Mouse (Mus musculus) G1E (cell line): ENCODE results near the gene Smarca4. TPM values are rescaled to one million over a fixed set of nuclear protein-coding genes. Genes with fewer than 3 reads are reported as not detected.

Experiments
- ATAC-seq: 2 replicates; pipeline ENCODE4 v1.8.0; 2016; ENCODE audit warnings: mild to moderate bottlenecking; ENCODE audit not compliant: insufficient number of reproducible peaks, poor library complexity, low FRiP score, severe bottlenecking; ENCODE audit errors: extremely low read depth
- DNase-seq: peaks from one replicate; pipeline ENCODE4 v3.0.0; 2012; ENCODE audit warnings: low spot score
- H3K27me3 ChIP-seq: 2 replicates; pipeline ENCODE4 v1.6.1; 2012; ENCODE audit warnings: mild to moderate bottlenecking, low read length, inconsistent platforms; ENCODE audit not compliant: insufficient read depth
- H3K36me3 ChIP-seq: replicated peaks from 2 replicates; pipeline ENCODE3; 2012; ENCODE audit warnings: mild to moderate bottlenecking, inconsistent platforms
- H3K4me1 ChIP-seq: 2 replicates; pipeline ENCODE4 v1.6.1; 2012; ENCODE audit warnings: low read depth, low read length, inconsistent platforms, mixed read lengths; ENCODE audit not compliant: insufficient read depth
- H3K4me3 ChIP-seq: 2 replicates; pipeline ENCODE4 v1.5.1; 2012; ENCODE audit warnings: low read depth, mild to moderate bottlenecking, inconsistent platforms, low read length, moderate library complexity, mixed read lengths
- H3K9me3 ChIP-seq: replicated peaks from 2 replicates; pipeline ENCODE4 v1.6.1; 2012; ENCODE audit warnings: inconsistent platforms
- CTCF ChIP-seq: IDR thresholded peaks from 2 replicates; pipeline ENCODE4 v1.5.1; 2012; ENCODE audit warnings: low read depth, low read length, inconsistent platforms, mixed read lengths
- GATA1 ChIP-seq: IDR thresholded peaks from 2 replicates; pipeline ENCODE4 v1.6.1; 2012; ENCODE audit warnings: borderline replicate concordance, low read length, inconsistent platforms, mixed read lengths
- GATA2 ChIP-seq: IDR thresholded peaks from 2 replicates; pipeline ENCODE4 v1.6.1; 2012; ENCODE audit warnings: low read depth, low read length, inconsistent platforms, borderline replicate concordance
- POLR2AphosphoS5 ChIP-seq: IDR thresholded peaks from 2 replicates; pipeline ENCODE4 v1.6.1; 2012; ENCODE audit warnings: low read depth, low read length, inconsistent platforms; ENCODE audit not compliant: insufficient replicate concordance
- TAL1 ChIP-seq: conservative IDR thresholded peaks from 2 replicates; pipeline ENCODE4 v1.6.1; 2012; ENCODE audit warnings: low read depth, low read length, inconsistent platforms, mixed read lengths
- polyA plus RNA-seq: library from polyadenylated mRNA; stranded (reverse); fragments of >175 nt; gene quantifications from 2 replicates; pipeline ENCODE4 v1.2.3, GENCODE M21; 2012
- total RNA-seq, 2 experiments: library from RNA; stranded (forward) in 1 of 2; stranded (reverse) in 1 of 2; fragments of 200-1000 nt in 1 of 2; fragments of >200 nt in 1 of 2; fragmentation: Nextera tagmentation in 1 of 2; gene quantifications; 2 replicates each; pipeline ENCODE4 v1.2.3; 2014 to 2017

Smarca4 gene
- total and polyA plus RNA-seq, 3 experiments: 46.1 to 220 (median 85.6) TPM

- no peaks in the 10 kb centered on the region for H3K9me3 ChIP-seq
- DNase-seq (no peak), ATAC-seq (no peak)
- H3K4me1 ChIP-seq: peaks cover 45% of the 10 kb centered on the region
- no peak overlapping the region for H3K4me3 ChIP-seq
- TF ChIP-seq GATA2: no peak
- TF ChIP-seq GATA1: no peak
- TF ChIP-seq TAL1: no peak
- no peak for TF ChIP-seq POLR2AphosphoS5
- no peak for TF ChIP-seq CTCF
- H3K36me3 ChIP-seq: peaks cover 94% of the 10 kb centered on the region
- no peaks in the 10 kb centered on the region for H3K27me3 ChIP-seq
Measured at GRCm38 (mm10) chr9:21747238-21747774, 131.3 kb downstream of the Smarca4 start.

DNA sequence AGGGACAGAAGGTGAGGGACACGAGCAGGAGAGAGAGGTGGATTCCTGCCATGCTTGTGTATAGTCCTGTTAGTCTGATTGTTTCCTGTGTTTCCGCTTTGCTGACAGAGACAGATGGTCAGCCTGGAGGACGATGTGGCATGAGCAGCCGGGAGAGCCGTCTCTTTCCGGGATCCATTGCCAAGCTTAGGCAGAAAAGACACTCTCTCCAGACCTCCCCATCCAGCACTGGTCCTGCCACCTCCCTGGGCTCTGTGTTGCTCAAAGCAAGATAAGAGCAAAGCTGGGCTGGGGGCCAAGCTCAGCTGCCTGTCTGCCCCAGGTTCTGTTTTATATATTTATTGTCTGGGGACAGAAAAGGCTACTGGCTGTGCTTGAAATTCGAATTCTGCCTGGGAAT, 132.1 kb downstream of the Smarca4 start:
- DNase-seq (peak; percentile 27), ATAC-seq (no peak)
- H3K4me1 ChIP-seq: peaks cover 49% of the 10 kb centered on the region
- no peak overlapping the region for H3K4me3 ChIP-seq
- H3K36me3 ChIP-seq: peaks cover 92% of the 10 kb centered on the region
- no peaks in the 10 kb centered on the region for H3K27me3 ChIP-seq
- no peak for TF ChIP-seq TAL1
- no peak for TF ChIP-seq GATA2
- no peak for TF ChIP-seq GATA1
- TF ChIP-seq CTCF: no peak
- no peak for TF ChIP-seq POLR2AphosphoS5
- H3K9me3 ChIP-seq: no peaks in the 10 kb centered on the region

DNA sequence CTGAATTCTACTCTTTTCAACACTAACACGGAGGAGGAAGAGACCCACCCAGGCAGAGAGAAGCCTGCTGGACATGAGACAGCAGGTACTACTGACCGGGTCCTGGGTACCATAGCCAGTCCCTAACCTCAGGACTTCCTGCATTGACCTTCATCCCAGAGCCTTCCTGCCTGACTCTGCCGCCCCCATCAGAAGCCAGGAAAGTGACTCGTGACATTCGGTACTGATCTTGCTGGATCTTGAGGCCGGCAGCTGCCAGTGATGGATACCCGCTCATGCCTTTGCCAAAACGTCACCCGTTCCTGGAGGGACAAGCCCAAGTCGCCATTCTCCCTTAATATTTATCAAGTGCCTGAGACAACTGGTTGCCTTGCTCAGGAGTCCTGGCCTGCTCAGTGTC, 132.5 kb downstream of the Smarca4 start:
- Histone ChIP-seq H3K36me3 (peaks cover 93% of the 10 kb centered on the region), H3K4me3 (no peak overlapping the region), H3K9me3 (no peaks in the 10 kb centered on the region), H3K27me3 (no peaks in the 10 kb centered on the region), H3K4me1 (peaks cover 49% of the 10 kb centered on the region)
- ATAC-seq: no peak
- no peak for DNase-seq
- no peak for TF ChIP-seq CTCF

- no peak for TF ChIP-seq POLR2AphosphoS5
- no peak for TF ChIP-seq TAL1
- TF ChIP-seq GATA2: no peak
- no peak for TF ChIP-seq GATA1
- no peak for TF ChIP-seq CTCF
- ATAC-seq (no peak), DNase-seq (no peak)
- H3K4me3 ChIP-seq: no peak overlapping the region
- peaks cover 47% of the 10 kb centered on the region for H3K4me1 ChIP-seq
- no peaks in the 10 kb centered on the region for H3K27me3 ChIP-seq
- no peaks in the 10 kb centered on the region for H3K9me3 ChIP-seq
- peaks cover 93% of the 10 kb centered on the region for H3K36me3 ChIP-seq
Measured at GRCm38 (mm10) chr9:21749382-21750118, 133.6 kb downstream of the Smarca4 start.

GRCm38 (mm10) chr9:21750370-21750769, 134.4 kb downstream of the Smarca4 start:
- DNase-seq (no peak), ATAC-seq (no peak)
- no peak for TF ChIP-seq GATA1
- TF ChIP-seq CTCF: no peak
- TF ChIP-seq TAL1: no peak
- TF ChIP-seq POLR2AphosphoS5: no peak
- peaks cover 50% of the 10 kb centered on the region for H3K4me1 ChIP-seq
- no peaks in the 10 kb centered on the region for H3K27me3 ChIP-seq
- no peak overlapping the region for H3K4me3 ChIP-seq
- peaks cover 93% of the 10 kb centered on the region for H3K36me3 ChIP-seq
- no peaks in the 10 kb centered on the region for H3K9me3 ChIP-seq

DNA sequence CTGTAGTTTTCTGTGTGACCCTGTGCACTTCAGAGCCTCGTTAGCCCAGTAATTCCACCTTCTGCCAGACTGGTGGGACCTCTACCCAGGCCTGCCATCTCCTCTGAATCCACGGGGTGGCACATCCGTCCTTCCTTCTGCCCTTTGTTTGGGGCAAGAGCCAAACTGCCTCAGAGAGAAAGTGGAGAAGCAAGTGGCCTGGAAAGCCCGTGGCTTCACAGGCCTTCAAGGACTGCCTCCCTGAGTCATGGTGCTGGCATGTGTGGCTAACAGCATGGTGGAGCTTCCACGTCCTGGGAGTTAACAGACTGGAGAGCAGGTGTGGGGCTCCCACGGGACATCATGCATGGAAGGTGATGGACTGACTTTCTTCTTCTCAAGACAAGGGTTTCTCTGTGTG, 135.4 kb downstream of the Smarca4 start:
- DNase-seq (no peak), ATAC-seq (no peak; the same call in 1 of the 2 replicates)
- Histone ChIP-seq H3K4me1 (peaks cover 43% of the 10 kb centered on the region), H3K36me3 (peaks cover 92% of the 10 kb centered on the region), H3K27me3 (no peaks in the 10 kb centered on the region), H3K4me3 (no peak overlapping the region), H3K9me3 (no peaks in the 10 kb centered on the region)
- TF ChIP-seq POLR2AphosphoS5 (0 out of 2 replicates have a peak, but pooled peaks have one; percentile 33), TAL1 (no peak), GATA2 (no peak)
